In the genomic region with DNA sequence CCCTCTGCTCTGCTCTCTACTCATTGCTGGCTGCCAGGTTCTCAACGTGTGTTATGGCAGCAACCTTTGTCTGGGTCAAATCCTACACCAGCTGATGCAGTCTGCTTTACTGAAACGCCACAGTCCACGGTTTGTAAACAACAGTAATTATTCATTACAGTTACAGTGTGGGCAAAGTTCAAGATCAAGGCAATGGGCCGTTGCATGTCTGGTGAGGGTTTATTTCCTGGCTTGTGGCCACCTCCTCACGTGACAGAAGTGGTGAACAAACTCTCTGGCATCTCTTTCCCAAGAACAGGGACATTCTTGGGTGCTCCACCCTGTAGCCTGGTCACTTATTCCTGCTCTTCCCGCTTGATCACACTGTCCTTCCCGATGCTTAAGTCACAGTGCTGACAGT, we compare ENCODE assay signal across 12 mouse cellular contexts.
DNase-seq lines count a peak whose midpoint lies in the region; ATAC-seq and TF ChIP-seq lines count a peak whose summit lies in the region.
"Had no signal": no experiment of that assay in that cellular context is flagged by ENCODE, and none has a peak within 500 bp of the region (broad histone marks: within the 10 kb centered on the region; RNA-seq: fewer than 3 reads in every experiment).

No protein-coding gene starts in this region.

- no peak overlapping the region for H3ac ChIP-seq in C2C12 (ENCODE audit: control insufficient read depth, insufficient read length, low read depth)

- H3K79me3 ChIP-seq in C2C12 (ENCODE audit: low read depth): no peaks in the 10 kb centered on the region

- peak; percentile 5 to 18 for DNase-seq in cerebellum, postnatal 14 days
- DNase-seq in cerebellum, adult 18-20 months: no peak
- peak; percentile 42 to 82 for DNase-seq in adrenal gland, postnatal 36 days
- DNase-seq in kidney, postnatal 0 days (ENCODE audit: low spot score): peak; percentile 69
- no peak for DNase-seq in gastrocnemius, adult 8-10 months (ENCODE audit: low spot score in 2 of 2)
- no peak for DNase-seq in hindbrain, embryonic 14.5 days (ENCODE audit: low spot score)
- no peak for DNase-seq in left cerebral cortex, postnatal 14 days (ENCODE audit: low spot score in 2 of 2)
- DNase-seq: liver, postnatal 0 days; right cerebral cortex, postnatal 4 days had no signal

- no peak overlapping the region for H3K4me2 ChIP-seq in kidney, postnatal 0 days (ENCODE audit: low read length)
- no peak overlapping the region for H3K4me2 ChIP-seq in hindbrain, embryonic 14.5 days (replicated peaks)
- H3K4me2 ChIP-seq: hindbrain, embryonic 15.5 days; midbrain, embryonic 11.5 days had no signal

- WGBS in kidney, postnatal 0 days: 34% methylated on average over 7 of the region's 7 CpGs
- WGBS in hindbrain, embryonic 14.5 days: 67% methylated on average over 7 of the region's 7 CpGs

- no peaks in the 10 kb centered on the region for H3K27me3 ChIP-seq in C2C12 (ENCODE audit: control insufficient read depth, insufficient read depth, insufficient read length)
- H3K27me3 ChIP-seq in kidney, postnatal 0 days (ENCODE audit: insufficient read depth, low read length): no peaks in the 10 kb centered on the region
- H3K27me3 ChIP-seq in hindbrain, embryonic 14.5 days (ENCODE audit: control insufficient read depth, insufficient read depth, low read length): no peaks in the 10 kb centered on the region
- H3K27me3 ChIP-seq: hindbrain, embryonic 15.5 days had no signal

- H3K79me2 ChIP-seq in C2C12 (ENCODE audit: control insufficient read depth, insufficient read depth): no peaks in the 10 kb centered on the region

- no peaks in the 10 kb centered on the region for H3K4me1 ChIP-seq in kidney, postnatal 0 days (replicated peaks; ENCODE audit: insufficient read depth, low read length)
- H3K4me1 ChIP-seq in hindbrain, embryonic 14.5 days (replicated peaks; ENCODE audit: control insufficient read depth, insufficient read depth, low read length): no peaks in the 10 kb centered on the region
- H3K4me1 ChIP-seq: hindbrain, embryonic 15.5 days had no signal

- no peaks in the 10 kb centered on the region for H3K36me3 ChIP-seq in C2C12 (ENCODE audit: control insufficient read depth, insufficient read depth)
- no peaks in the 10 kb centered on the region for H3K36me3 ChIP-seq in kidney, postnatal 0 days (ENCODE audit: insufficient read depth, low read length)
- no peaks in the 10 kb centered on the region for H3K36me3 ChIP-seq in hindbrain, embryonic 14.5 days (replicated peaks; ENCODE audit: control insufficient read depth, insufficient read depth)
- H3K36me3 ChIP-seq: hindbrain, embryonic 15.5 days had no signal

- intact Hi-C loops in left cerebral cortex, postnatal 14 days (cut with DNase I): no loop called here

- no peak overlapping the region for H3K27ac ChIP-seq in kidney, postnatal 0 days
- H3K27ac ChIP-seq in hindbrain, embryonic 14.5 days: no peak overlapping the region
- H3K27ac ChIP-seq: hindbrain, embryonic 15.5 days had no signal

- no peak for TF ChIP-seq CTCF in C2C12 (IDR thresholded peaks at IDR 0.05; ENCODE audit: control insufficient read depth, insufficient read depth, insufficient read length)
- TF ChIP-seq CTCF in kidney, postnatal 0 days (IDR thresholded peaks at IDR 0.05; ENCODE audit: low read depth): no peak

- no peak overlapping the region for H3K4me3 ChIP-seq in C2C12 (ENCODE audit: insufficient read depth, poor library complexity, severe bottlenecking)
- no peak overlapping the region for H3K4me3 ChIP-seq in kidney, postnatal 0 days (replicated peaks; ENCODE audit: low read depth, low read length)
- no peak overlapping the region for H3K4me3 ChIP-seq in hindbrain, embryonic 14.5 days (replicated peaks; ENCODE audit: low read length)
- H3K4me3 ChIP-seq: hindbrain, embryonic 15.5 days had no signal

- H3K9ac ChIP-seq in kidney, postnatal 0 days (ENCODE audit: low read depth, low read length): no peak overlapping the region
- no peak overlapping the region for H3K9ac ChIP-seq in hindbrain, embryonic 14.5 days
- H3K9ac ChIP-seq: hindbrain, embryonic 15.5 days; liver, postnatal 0 days had no signal

- peak; percentile 92 for ATAC-seq in kidney, postnatal 0 days (replicated peaks; ENCODE audit: low FRiP score, low read depth)
- ATAC-seq in hindbrain, embryonic 14.5 days (ENCODE audit: low FRiP score): no peak
- ATAC-seq: liver, postnatal 0 days had no signal

- H3K9me3 ChIP-seq in kidney, postnatal 0 days (replicated peaks; ENCODE audit: low read length): no peaks in the 10 kb centered on the region
- H3K9me3 ChIP-seq in hindbrain, embryonic 14.5 days (ENCODE audit: control insufficient read depth, low read length): no peaks in the 10 kb centered on the region
- H3K9me3 ChIP-seq: hindbrain, embryonic 15.5 days had no signal

TF ChIP-seq in C2C12, 6 proteins besides CTCF, POLR2A, EP300 and RAD21:
- TF ChIP-seq USF1 (IDR thresholded peaks at IDR 0.05; ENCODE audit: low read depth): peak; percentile 60
- TF ChIP-seq MYOD1 (IDR thresholded peaks at IDR 0.05; ENCODE audit: control insufficient read depth, insufficient read length, low read depth): no peak

Comparison
In these comparisons a context has a peak if more than half of its experiments do, and no peak if none do; other contexts are left out.
1. DNase-seq: peak in cerebellum, postnatal 14 days (2 of 2), adrenal gland, postnatal 36 days (2 of 2) and kidney, postnatal 0 days (single experiment); none in cerebellum, adult 18-20 months (0 of 2), gastrocnemius, adult 8-10 months (0 of 2), hindbrain, embryonic 14.5 days (single experiment) and left cerebral cortex, postnatal 14 days (0 of 2).